Mouse (Mus musculus): ENCODE measurements around the gene Wdr93. TPM values are rescaled to one million over a fixed set of nuclear protein-coding genes. Genes with fewer than 3 reads are reported as not detected.

The Wdr93 gene
- total and polyA plus RNA-seq, 3 experiments: 0.75 to 1.3 (median 1.2) TPM

DNA sequence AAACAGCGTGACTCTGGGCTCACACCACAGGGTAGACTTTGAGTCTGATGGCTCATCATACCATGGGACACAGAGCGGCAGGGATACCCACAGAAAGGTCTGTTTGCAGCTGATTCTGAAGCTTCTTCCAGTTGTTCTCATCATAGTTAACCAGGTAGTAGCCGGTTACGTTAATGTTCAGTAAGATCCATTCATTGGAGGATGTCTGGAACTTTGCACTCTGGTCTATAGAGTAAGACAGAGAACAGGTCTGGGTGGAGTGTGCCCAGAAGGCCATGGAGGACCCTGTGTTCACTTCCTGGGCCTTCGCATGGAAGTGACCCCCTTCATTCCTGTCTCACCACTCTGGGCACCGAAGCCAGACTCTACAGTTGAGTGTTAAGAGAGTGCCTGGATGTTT, 92.2 kb downstream of the Wdr93 start:
- dilution Hi-C loops (cut with MboI; ENCODE audit: extremely low pct_ligation_motif_present, extremely low pct_unique_long_range_greater_than_20kb, low sequenced_read_pairs): no loop called here

More for the DNA sequence above, 92.2 kb downstream of the Wdr93 start:
- Histone ChIP-seq H3K79me2 (replicated peaks; ENCODE audit: control insufficient read depth, extremely low read depth, insufficient read depth, poor library complexity, severe bottlenecking) (no peaks in the 10 kb centered on the region), H3K36me3 (replicated peaks in 1 of 2; ENCODE audit: control insufficient read depth in 1 of 2, insufficient read depth in 1 of 2, low read length in 1 of 2) (no peaks in the 10 kb centered on the region), H3K4me3 (replicated peaks in 1 of 3; ENCODE audit: low read depth in 2 of 3, low read length in 2 of 3, poor library complexity in 1 of 3) (no peak overlapping the region), H3K9me3 (replicated peaks; ENCODE audit: low read length) (no peaks in the 10 kb centered on the region), H3K4me1 (ENCODE audit: control insufficient read depth in 1 of 2, insufficient read depth in 2 of 2) (no peaks in the 10 kb centered on the region), H3K4me2 (ENCODE audit: insufficient read depth, low read depth, poor library complexity, severe bottlenecking) (no peak overlapping the region), H3K9ac (ENCODE audit: insufficient read depth, low read depth) (no peak overlapping the region), H3K27me3 (replicated peaks) (peaks cover 16% of the 10 kb centered on the region), H3K27ac (ENCODE audit: insufficient read depth, low read depth) (no peak overlapping the region)
- TF ChIP-seq ELF1 (IDR thresholded peaks at IDR 0.05; ENCODE audit: low read depth, low read length) (no peak), UBTF (IDR thresholded peaks at IDR 0.05; ENCODE audit: low read depth, low read length) (no peak), MAZ (IDR thresholded peaks at IDR 0.05; ENCODE audit: low read depth, low read length) (no peak), JUN (IDR thresholded peaks at IDR 0.05; ENCODE audit: insufficient read depth, low read depth, low read length) (no peak), E2F4 (IDR thresholded peaks at IDR 0.05; ENCODE audit: insufficient replicate concordance, low read depth, low read length) (no peak), GABPA (IDR thresholded peaks at IDR 0.05; ENCODE audit: insufficient replicate concordance, low read depth, low read length) (no peak), CTCF (conservative IDR thresholded peaks at IDR 0.05 in 1 of 2, IDR thresholded peaks at IDR 0.05 in 1 of 2; ENCODE audit: low read depth in 2 of 2, low read length in 2 of 2) (no peak), USF1 (IDR thresholded peaks at IDR 0.05; ENCODE audit: low read depth, low read length) (no peak), EP300 (IDR thresholded peaks at IDR 0.05; ENCODE audit: low read length) (no peak), ZKSCAN1 (IDR thresholded peaks at IDR 0.05; ENCODE audit: borderline replicate concordance, low read depth, low read length) (no peak), MAX (IDR thresholded peaks at IDR 0.05; ENCODE audit: low read length) (no peak), NRF1 (IDR thresholded peaks at IDR 0.05; ENCODE audit: low read depth, low read length) (no peak), CHD2 (IDR thresholded peaks at IDR 0.05; ENCODE audit: low read length) (no peak)
- no peak for DNase-seq (ENCODE audit: extremely low read depth)
- in situ Hi-C loops (cut with MboI; ENCODE audit: low pct_ligation_motif_present, low pct_unique_long_range_greater_than_20kb, low sequenced_read_pairs): no loop called here

Other genes with a start within 250 kb of the Wdr93 start
- not detected in 2 replicates for gene Rhcg, start 125.5 kb upstream of the Wdr93 start, total RNA-seq (2012; rRNA removed)
- not detected in 2 replicates for gene Rhcg, start 125.5 kb upstream of the Wdr93 start, total RNA-seq (2014; rRNA removed)
- not detected in 2 replicates for gene Rhcg, start 125.5 kb upstream of the Wdr93 start, polyA plus RNA-seq (2012; ENCODE audit: insufficient read length, low read depth)
- 10.2 and 11.5 TPM in 2 replicates for gene Ticrr, start 83.0 kb upstream of the Wdr93 start, total RNA-seq (2012; rRNA removed)
- gene Ticrr, start 83.0 kb upstream of the Wdr93 start, total RNA-seq (2014; rRNA removed): 4.8 and 8.3 TPM in 2 replicates
- gene Ticrr, start 83.0 kb upstream of the Wdr93 start, polyA plus RNA-seq (2012; ENCODE audit: insufficient read length, low read depth): 16.7 and 19.2 TPM in 2 replicates
- 7.1 and 8.1 TPM in 2 replicates for gene Kif7, start 27.4 kb upstream of the Wdr93 start, total RNA-seq (2012; rRNA removed)
- gene Kif7, start 27.4 kb upstream of the Wdr93 start, total RNA-seq (2014; rRNA removed): 4.7 and 4.8 TPM in 2 replicates
- 7.4 and 8.1 TPM in 2 replicates for gene Kif7, start 27.4 kb upstream of the Wdr93 start, polyA plus RNA-seq (2012; ENCODE audit: insufficient read length, low read depth)
- 0.08 TPM in 1 of 2 replicates, not detected in the other for gene Plin1, start 10.3 kb upstream of the Wdr93 start, total RNA-seq (2012; rRNA removed)
- not detected in 2 replicates for gene Plin1, start 10.3 kb upstream of the Wdr93 start, total RNA-seq (2014; rRNA removed)
- gene Plin1, start 10.3 kb upstream of the Wdr93 start, polyA plus RNA-seq (2012; ENCODE audit: insufficient read length, low read depth): not detected in 2 replicates
- gene Pex11a, start within 50 bp of the Wdr93 start, total RNA-seq (2012; rRNA removed): 2.8 and 3.4 TPM in 2 replicates
- gene Pex11a, start within 50 bp of the Wdr93 start, total RNA-seq (2014; rRNA removed): 1.5 and 2.1 TPM in 2 replicates
- 4.3 and 4.8 TPM in 2 replicates for gene Pex11a, start within 50 bp of the Wdr93 start, polyA plus RNA-seq (2012; ENCODE audit: insufficient read length, low read depth)
- not detected in 2 replicates for gene Mesp1, start 50.6 kb downstream of the Wdr93 start, total RNA-seq (2012; rRNA removed)
- not detected in 2 replicates for gene Mesp1, start 50.6 kb downstream of the Wdr93 start, total RNA-seq (2014; rRNA removed)
- gene Mesp1, start 50.6 kb downstream of the Wdr93 start, polyA plus RNA-seq (2012; ENCODE audit: insufficient read length, low read depth): not detected in 2 replicates
- gene Mesp2, start 67.6 kb downstream of the Wdr93 start, total RNA-seq (2012; rRNA removed): not detected in 2 replicates
- gene Mesp2, start 67.6 kb downstream of the Wdr93 start, total RNA-seq (2014; rRNA removed): not detected in 2 replicates
- not detected in 2 replicates for gene Mesp2, start 67.6 kb downstream of the Wdr93 start, polyA plus RNA-seq (2012; ENCODE audit: insufficient read length, low read depth)
- 0.13 and 0.25 TPM in 2 replicates for gene Anpep, start 117.9 kb downstream of the Wdr93 start, total RNA-seq (2012; rRNA removed)
- not detected in 2 replicates for gene Anpep, start 117.9 kb downstream of the Wdr93 start, total RNA-seq (2014; rRNA removed)
- 0.45 and 0.60 TPM in 2 replicates for gene Anpep, start 117.9 kb downstream of the Wdr93 start, polyA plus RNA-seq (2012; ENCODE audit: insufficient read length, low read depth)
- 11.8 and 12.7 TPM in 2 replicates for gene Ap3s2, start 177.5 kb downstream of the Wdr93 start, total RNA-seq (2012; rRNA removed)
- 14.4 and 14.9 TPM in 2 replicates for gene Ap3s2, start 177.5 kb downstream of the Wdr93 start, total RNA-seq (2014; rRNA removed)
- 21.8 and 28.3 TPM in 2 replicates for gene Ap3s2, start 177.5 kb downstream of the Wdr93 start, polyA plus RNA-seq (2012; ENCODE audit: insufficient read length, low read depth)
- not detected in 2 replicates for gene Arpin, start 192.2 kb downstream of the Wdr93 start, total RNA-seq (2012; rRNA removed)
- not detected in 2 replicates for gene Arpin, start 192.2 kb downstream of the Wdr93 start, total RNA-seq (2014; rRNA removed)
- not detected in 2 replicates for gene Arpin, start 192.2 kb downstream of the Wdr93 start, polyA plus RNA-seq (2012; ENCODE audit: insufficient read length, low read depth)